Mouse (Mus musculus) CH12.LX (cell line): Measurements from ENCODE around the gene Tmem178b. TPM values are rescaled to one million over a fixed set of nuclear protein-coding genes. Genes with fewer than 3 reads are reported as not detected.

Experiments
- DNase-seq: peaks from one replicate; pipeline ENCODE4 v3.0.0-alpha.2; 2013; ENCODE audit errors: extremely low read depth
- H3K27ac ChIP-seq: 2 replicates; pipeline ENCODE4 v1.5.1; 2012; ENCODE audit warnings: low read depth, mild to moderate bottlenecking, control low read depth, moderate library complexity; ENCODE audit not compliant: insufficient read depth
- H3K27me3 ChIP-seq: replicated peaks from 2 replicates; pipeline ENCODE3; 2012; ENCODE audit warnings: inconsistent platforms
- H3K36me3 ChIP-seq, 2 experiments: replicated peaks in 1 of 2; 2 replicates each; pipeline versions ENCODE3 to v1.6.1; 2012; ENCODE audit warnings: inconsistent platforms in 1 of 2, low read length in 1 of 2, mild to moderate bottlenecking in 1 of 2, mixed read lengths in 1 of 2, moderate library complexity in 1 of 2; ENCODE audit not compliant: control insufficient read depth in 1 of 2, insufficient read depth in 1 of 2
- H3K4me1 ChIP-seq, 2 experiments: 2 replicates each; pipeline ENCODE4 v1.6.1; 2012; ENCODE audit warnings: inconsistent platforms in 1 of 2, moderate library complexity in 1 of 2; ENCODE audit not compliant: insufficient read depth in 2 of 2, control insufficient read depth in 1 of 2
- H3K4me2 ChIP-seq: 2 replicates; pipeline ENCODE4 v1.6.1; 2012; ENCODE audit warnings: low read depth, mild to moderate bottlenecking, control low read depth; ENCODE audit not compliant: poor library complexity, insufficient read depth, severe bottlenecking
- H3K4me3 ChIP-seq, 3 experiments: fragments of 150-350 bp in 1 of 3; sonication (generic) in 1 of 3; replicated peaks in 1 of 3; 2 replicates each; pipeline versions ENCODE3 to v1.5.1; 2011 to 2012; ENCODE audit warnings: low read depth in 2 of 3, low read length in 2 of 3, mild to moderate bottlenecking in 2 of 3, moderate library complexity in 2 of 3, control low read depth in 1 of 3, improper control_type of control experiment in 1 of 3, inconsistent platforms in 1 of 3, mixed read lengths in 1 of 3; ENCODE audit not compliant: poor library complexity in 1 of 3
- H3K79me2 ChIP-seq: replicated peaks from 2 replicates; pipeline ENCODE4 v1.6.1; 2012; ENCODE audit warnings: mild to moderate bottlenecking, moderate library complexity; ENCODE audit not compliant: control insufficient read depth, poor library complexity, insufficient read depth, severe bottlenecking; ENCODE audit errors: extremely low read depth
- H3K9ac ChIP-seq: 2 replicates; pipeline ENCODE4 v1.6.1; 2012; ENCODE audit warnings: low read depth, mild to moderate bottlenecking, control low read depth, moderate library complexity; ENCODE audit not compliant: insufficient read depth
- H3K9me3 ChIP-seq: replicated peaks from 2 replicates; pipeline ENCODE3; 2012; ENCODE audit warnings: low read length, inconsistent platforms, mixed read lengths
- BHLHE40 ChIP-seq: IDR thresholded peaks from 2 replicates; pipeline ENCODE4 v1.6.1; 2011; ENCODE audit warnings: mild to moderate bottlenecking, low read depth, low read length, improper control_type of control experiment
- CTCF ChIP-seq, 2 experiments: IDR thresholded peaks in 1 of 2; conservative IDR thresholded peaks in 1 of 2; 2 replicates each; pipeline ENCODE4 v1.5.1; 2011 to 2012; ENCODE audit warnings: low read depth in 2 of 2, low read length in 2 of 2, improper control_type of control experiment in 1 of 2, inconsistent platforms in 1 of 2, mild to moderate bottlenecking in 1 of 2, moderate library complexity in 1 of 2
- EP300 ChIP-seq: IDR thresholded peaks from 2 replicates; pipeline ENCODE4 v1.6.1; 2011; ENCODE audit warnings: low read length, improper control_type of control experiment
- ETS1 ChIP-seq: conservative IDR thresholded peaks from 2 replicates; pipeline ENCODE4 v1.6.1; 2012; ENCODE audit warnings: low read depth, mild to moderate bottlenecking, inconsistent platforms, low read length, improper control_type of control experiment, moderate library complexity
- HCFC1 ChIP-seq: IDR thresholded peaks from 2 replicates; pipeline ENCODE4 v1.6.1; 2012; ENCODE audit warnings: low read depth, mild to moderate bottlenecking, inconsistent platforms, low read length, improper control_type of control experiment
- JUN ChIP-seq: IDR thresholded peaks from 2 replicates; pipeline ENCODE4 v1.6.1; 2011; ENCODE audit warnings: low read depth, mild to moderate bottlenecking, low read length, improper control_type of control experiment, moderate library complexity; ENCODE audit not compliant: insufficient read depth
- MAFK ChIP-seq: IDR thresholded peaks from 2 replicates; pipeline ENCODE4 v1.6.1; 2011; ENCODE audit warnings: low read length, improper control_type of control experiment; ENCODE audit not compliant: insufficient replicate concordance
- MEF2A ChIP-seq: IDR thresholded peaks from 2 replicates; pipeline ENCODE4 v1.6.1; 2014; ENCODE audit warnings: low read depth, mild to moderate bottlenecking, inconsistent platforms, low read length, improper control_type of control experiment, borderline replicate concordance
- NRF1 ChIP-seq: IDR thresholded peaks from 2 replicates; pipeline ENCODE4 v1.6.1; 2014; ENCODE audit warnings: low read depth, mild to moderate bottlenecking, inconsistent platforms, low read length, improper control_type of control experiment, moderate library complexity
- PAX5 ChIP-seq: IDR thresholded peaks from 2 replicates; pipeline ENCODE4 v1.6.1; 2012; ENCODE audit warnings: low read length, inconsistent platforms, mixed read lengths
- POLR2A ChIP-seq: IDR thresholded peaks from 2 replicates; pipeline ENCODE4 v1.6.1; 2011; ENCODE audit warnings: low read depth, mild to moderate bottlenecking, improper control_type of control experiment, low read length
- POLR2AphosphoS2 ChIP-seq: IDR thresholded peaks from 2 replicates; pipeline ENCODE4 v1.6.1; 2011; ENCODE audit warnings: low read depth, low read length, improper control_type of control experiment
- RAD21 ChIP-seq: IDR thresholded peaks from 2 replicates; pipeline ENCODE4 v1.6.1; 2011; ENCODE audit warnings: low read depth, mild to moderate bottlenecking, low read length, improper control_type of control experiment, moderate library complexity
- RCOR1 ChIP-seq: conservative IDR thresholded peaks from 2 replicates; pipeline ENCODE4 v1.6.1; 2012; ENCODE audit warnings: low read depth, mild to moderate bottlenecking, inconsistent platforms, low read length, improper control_type of control experiment
- SMC3 ChIP-seq: IDR thresholded peaks from 2 replicates; pipeline ENCODE4 v1.6.1; 2011; ENCODE audit warnings: low read depth, low read length, improper control_type of control experiment
- TBP ChIP-seq: conservative IDR thresholded peaks from 2 replicates; pipeline ENCODE4 v1.6.1; 2011; ENCODE audit warnings: low read depth, low read length, improper control_type of control experiment
- TCF12 ChIP-seq: IDR thresholded peaks from 2 replicates; pipeline ENCODE4 v1.6.1; 2014; ENCODE audit warnings: low read depth, mild to moderate bottlenecking, inconsistent platforms, low read length, improper control_type of control experiment
- UBTF ChIP-seq: IDR thresholded peaks from 2 replicates; pipeline ENCODE4 v1.6.1; 2012; ENCODE audit warnings: low read depth, mild to moderate bottlenecking, inconsistent platforms, low read length, improper control_type of control experiment, moderate library complexity
- USF2 ChIP-seq: conservative IDR thresholded peaks from 2 replicates; pipeline ENCODE4 v1.6.1; 2011; ENCODE audit warnings: low read depth, low read length, improper control_type of control experiment
- ZKSCAN1 ChIP-seq: IDR thresholded peaks from 2 replicates; pipeline ENCODE4 v1.6.1; 2012; ENCODE audit warnings: low read depth, inconsistent platforms, low read length, improper control_type of control experiment, borderline replicate concordance
- ZNF384 ChIP-seq: IDR thresholded peaks from 2 replicates; pipeline ENCODE4 v1.6.1; 2012; ENCODE audit warnings: low read depth, low read length, improper control_type of control experiment, inconsistent platforms
- dilution Hi-C: fragments of 300-500 bp; cut with MboI; formaldehyde crosslinking; loops from 2 replicates; pipeline ENCODE4 v1.14.3; 2020; ENCODE audit warnings: low sequenced_read_pairs; ENCODE audit not compliant: extremely low pct_unique_long_range_greater_than_20kb, extremely low pct_ligation_motif_present
- in situ Hi-C: fragments of 300-500 bp; cut with MboI; formaldehyde crosslinking; loops from 3 replicates; pipeline ENCODE4 v1.14.3; 2019; ENCODE audit warnings: low sequenced_read_pairs, low pct_ligation_motif_present, low pct_unique_long_range_greater_than_20kb, mixed read lengths
- polyA plus RNA-seq: library from polyadenylated mRNA; unstranded; fragments of >175 nt; gene quantifications from 2 replicates; pipeline ENCODE4 v1.2.1, GENCODE M21; 2012; ENCODE audit warnings: low read depth; ENCODE audit not compliant: insufficient read length
- total RNA-seq, 2 experiments: library from RNA; depleted of rRNA; stranded (reverse); fragments of 300-350 nt in 1 of 2; fragments of >200 nt in 1 of 2; gene quantifications; 2 replicates each; pipeline ENCODE4 v1.2.3; 2012 to 2014

Tmem178b gene
- total and polyA plus RNA-seq, 3 experiments = not detected

DNA sequence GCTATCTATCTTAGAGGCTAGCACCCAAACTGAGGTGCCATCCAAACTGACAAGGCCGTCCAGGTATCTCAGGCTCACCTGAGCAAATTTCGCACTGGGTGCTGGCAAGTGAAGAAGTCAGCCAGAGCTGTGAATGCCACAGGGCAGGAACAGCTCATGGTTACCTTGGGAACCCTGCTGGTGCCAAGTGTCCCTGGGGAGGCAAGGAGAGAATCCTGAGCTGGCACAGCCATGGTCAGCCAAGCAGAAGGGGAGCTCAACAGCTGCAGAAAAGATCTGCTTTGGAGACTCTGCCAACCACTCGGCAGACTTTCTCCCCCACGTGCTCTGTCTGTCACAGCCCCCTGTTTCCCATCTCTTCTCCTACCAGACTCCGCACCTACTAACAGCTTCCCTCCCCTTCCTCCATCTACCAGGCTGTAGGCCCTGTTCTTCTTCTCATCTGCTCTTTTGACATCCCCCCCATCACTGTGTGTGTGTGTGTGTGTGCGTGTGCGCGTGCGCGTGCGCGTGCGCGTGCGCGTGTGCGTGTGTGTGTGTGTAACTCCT is 374.4 kb downstream of the Tmem178b start:
- Histone ChIP-seq H3K27ac (no peak overlapping the region; the same call in 1 of the 2 replicates), H3K9me3 (no peaks in the 10 kb centered on the region), H3K79me2 (no peaks in the 10 kb centered on the region), H3K27me3 (no peaks in the 10 kb centered on the region), H3K4me3 (no peak overlapping the region), H3K36me3 (no peaks in the 10 kb centered on the region), H3K9ac (no peak overlapping the region), H3K4me1 (peaks cover 3 to 19% of the 10 kb centered on the region in 2 experiments; a peak in 2 of 4 replicates), H3K4me2 (no peak overlapping the region)
- in situ Hi-C loops = loop anchor here (25.0 kb wide), 1 partner anchor 140 kb away; no protein-coding TSS in a partner anchor
- DNase-seq = no peak
- TF ChIP-seq RAD21 = no peak
- TF ChIP-seq RCOR1 = no peak
- TF ChIP-seq BHLHE40 = no peak
- TF ChIP-seq MAFK = no peak
- no peak for TF ChIP-seq POLR2AphosphoS2
- no peak for TF ChIP-seq NRF1
- TF ChIP-seq USF2 = no peak
- no peak for TF ChIP-seq EP300
- TF ChIP-seq MEF2A = no peak
- TF ChIP-seq JUN = no peak
- TF ChIP-seq UBTF = no peak
- no peak for TF ChIP-seq PAX5
- TF ChIP-seq TCF12 = no peak
- no peak for TF ChIP-seq POLR2A
- no peak for TF ChIP-seq SMC3
- TF ChIP-seq ZNF384 = no peak
- TF ChIP-seq CTCF (conservative IDR thresholded peaks at IDR 0.05 in 1 of 2, IDR thresholded peaks at IDR 0.05 in 1 of 2; ENCODE audit: low read depth in 2 of 2, low read length in 2 of 2) = no peak
- dilution Hi-C loops = no loop called here

DNA sequence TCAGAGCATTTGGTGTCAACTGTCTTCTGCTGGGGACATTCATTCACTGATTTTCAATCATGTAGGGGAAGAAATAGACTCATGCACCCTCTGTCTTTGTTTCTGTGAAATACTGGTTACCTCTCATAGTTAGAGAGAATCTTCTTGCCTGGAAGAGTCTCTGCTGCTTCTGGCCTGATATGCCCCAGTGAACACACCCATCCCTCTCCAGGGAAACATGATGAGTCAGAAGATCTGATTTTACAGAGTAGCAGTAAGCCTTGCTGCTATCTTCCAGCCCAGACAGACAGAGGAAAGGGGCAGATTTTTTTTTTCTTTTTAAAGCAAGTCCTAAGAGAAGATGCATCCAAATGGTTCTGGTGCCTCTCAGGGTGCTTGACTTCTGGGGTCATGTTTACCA is 376.9 kb downstream of the Tmem178b start:
- in situ Hi-C loops (loop anchor here (25.0 kb wide), 1 partner anchor 137 kb away; no protein-coding TSS in a partner anchor), dilution Hi-C loops (no loop called here)
- H3K4me2 ChIP-seq = no peak overlapping the region
- H3K9ac ChIP-seq = no peak overlapping the region
- no peak overlapping the region for H3K4me3 ChIP-seq
- no peak for DNase-seq
- no peaks in the 10 kb centered on the region for H3K27me3 ChIP-seq
- H3K79me2 ChIP-seq = no peaks in the 10 kb centered on the region
- no peak overlapping the region for H3K27ac ChIP-seq
- peaks cover 3 to 19% of the 10 kb centered on the region in 2 experiments; a peak in 2 of 4 replicates for H3K4me1 ChIP-seq
- H3K9me3 ChIP-seq = no peaks in the 10 kb centered on the region
- no peaks in the 10 kb centered on the region for H3K36me3 ChIP-seq
- TF ChIP-seq HCFC1 = no peak
- TF ChIP-seq PAX5 = no peak
- TF ChIP-seq BHLHE40 = no peak
- TF ChIP-seq TBP = no peak
- TF ChIP-seq ZKSCAN1 = no peak
- TF ChIP-seq ETS1 = no peak
- TF ChIP-seq RAD21 = no peak
- TF ChIP-seq MEF2A = no peak
- no peak for TF ChIP-seq USF2
